ENCODE assay signal across 28 mouse cellular contexts in genomic region chr17:84952521-84952920, GRCm38 (mm10).
"Had no signal": no experiment of that assay in that cellular context is flagged by ENCODE, and none has a peak within 500 bp of the region (broad histone marks: within the 10 kb centered on the region; RNA-seq: fewer than 3 reads in every experiment).

No protein-coding gene starts in this region.

- H3K36me3 ChIP-seq: embryonic facial prominence, embryonic 10.5 days; embryonic facial prominence, embryonic 12.5 days; embryonic facial prominence, embryonic 13.5 days; embryonic facial prominence, embryonic 15.5 days; forebrain, embryonic 10.5 days; forebrain, embryonic 12.5 days; forebrain, embryonic 15.5 days had no signal

- H3K4me2 ChIP-seq: embryonic facial prominence, embryonic 12.5 days; embryonic facial prominence, embryonic 13.5 days; embryonic facial prominence, embryonic 15.5 days; forebrain, embryonic 12.5 days; forebrain, embryonic 13.5 days; forebrain, embryonic 15.5 days had no signal

- H3K4me1 ChIP-seq: embryonic facial prominence, embryonic 12.5 days had no signal

- H3K4me3 ChIP-seq: embryonic facial prominence, embryonic 10.5 days; embryonic facial prominence, embryonic 12.5 days; embryonic facial prominence, embryonic 13.5 days; embryonic facial prominence, embryonic 15.5 days; erythroblast, embryonic 14.5 days; forebrain, embryonic 10.5 days; forebrain, embryonic 12.5 days; forebrain, embryonic 13.5 days; forebrain, embryonic 15.5 days; gastrocnemius, adult 2 months; heart, adult 2 months had no signal

- H3K9me3 ChIP-seq: embryonic facial prominence, embryonic 10.5 days; embryonic facial prominence, embryonic 12.5 days; embryonic facial prominence, embryonic 13.5 days; embryonic facial prominence, embryonic 15.5 days; forebrain, embryonic 10.5 days; forebrain, embryonic 12.5 days; forebrain, embryonic 13.5 days; forebrain, embryonic 15.5 days had no signal

- DNase-seq: cerebellum, adult 2 months; cerebellum, adult 8-10 months; cerebellum, adult 9-10 months; cerebellum, adult 9-11 months; cerebellum, postnatal 10 days; cerebellum, postnatal 14 days; cerebellum, postnatal 25 days; cerebellum, postnatal 36 days; embryo, embryonic 11 days; forebrain, postnatal 0 days; gastrocnemius, adult 2 months; gastrocnemius, postnatal 10 days; gastrocnemius, postnatal 14 days; gastrocnemius, postnatal 25 days; gastrocnemius, postnatal 36 days; heart, adult 18-20 months; heart, adult 2 months had no signal

- H3K9ac ChIP-seq: embryonic facial prominence, embryonic 12.5 days; embryonic facial prominence, embryonic 13.5 days; embryonic facial prominence, embryonic 15.5 days; forebrain, embryonic 12.5 days; forebrain, embryonic 13.5 days; forebrain, embryonic 15.5 days; forebrain, postnatal 0 days had no signal

- ATAC-seq: forebrain, embryonic 13.5 days; forebrain, embryonic 14.5 days; forebrain, embryonic 15.5 days; forebrain, embryonic 16.5 days; forebrain, postnatal 0 days had no signal

- H3K27me3 ChIP-seq: embryonic facial prominence, embryonic 12.5 days; embryonic facial prominence, embryonic 13.5 days; embryonic facial prominence, embryonic 15.5 days; forebrain, embryonic 12.5 days; forebrain, embryonic 13.5 days; forebrain, embryonic 15.5 days had no signal

- H3K27ac ChIP-seq: embryonic facial prominence, embryonic 10.5 days; embryonic facial prominence, embryonic 12.5 days; embryonic facial prominence, embryonic 13.5 days; embryonic facial prominence, embryonic 15.5 days; forebrain, embryonic 10.5 days; forebrain, embryonic 12.5 days; forebrain, embryonic 13.5 days; forebrain, embryonic 15.5 days; gastrocnemius, adult 2 months; heart, adult 2 months had no signal
